Mouse (Mus musculus) forelimb bud, embryonic 11.5 days (tissue): ENCODE data around the gene Arhgap11a.

Experiments used
- DNase-seq: peaks from one replicate; pipeline ENCODE4 v3.0.0-alpha.2; 2012; ENCODE audit warnings: low read depth, low spot score

Gene Arhgap11a

DNA sequence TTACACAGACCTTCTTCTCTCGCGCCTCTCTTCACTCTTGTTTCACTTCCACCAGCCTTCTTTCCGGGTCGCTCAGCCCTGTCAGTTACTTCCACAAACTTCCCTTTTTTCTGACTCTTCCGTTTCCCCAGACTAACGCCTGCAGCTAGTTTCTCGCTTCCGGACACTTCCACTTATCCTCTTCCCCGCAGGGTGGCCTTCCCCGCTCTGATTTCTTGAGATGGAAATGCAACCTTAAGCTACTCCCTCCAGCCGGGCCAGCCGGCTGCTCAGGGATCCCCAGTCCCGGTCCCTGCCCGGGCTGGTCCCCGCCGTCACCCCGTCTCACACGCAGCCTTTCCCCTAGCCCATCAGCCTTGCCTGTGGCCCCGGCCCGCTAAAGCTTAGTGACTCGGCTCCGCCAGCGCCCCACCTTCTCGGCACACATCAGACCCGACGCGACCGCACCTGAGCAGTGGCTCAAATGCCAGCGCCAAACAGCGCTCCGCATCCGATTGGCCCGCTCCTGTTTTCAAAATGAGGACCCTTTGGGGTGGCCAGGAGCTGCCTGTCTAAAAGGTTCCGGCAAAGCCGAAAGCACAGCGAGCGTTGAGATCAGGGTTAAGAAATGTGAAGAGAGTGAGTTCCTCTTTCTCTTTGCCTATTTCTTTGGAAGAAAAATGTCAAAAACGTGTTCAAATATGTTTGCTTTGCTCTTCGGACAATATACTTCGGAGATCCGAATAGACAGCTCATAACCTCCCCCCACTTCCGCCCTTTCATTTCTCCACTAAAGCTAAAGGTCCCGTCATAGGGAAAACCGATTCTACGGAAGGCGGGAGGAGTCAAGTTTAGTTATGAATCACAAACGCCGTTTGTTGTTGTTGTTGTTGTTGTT, at the start of gene Arhgap11a:
Gene Arhgap11a, minus strand, starts transcription at position 417 of the 877 bp plus-strand sequence.
- peak; percentile 98 for DNase-seq

DNA sequence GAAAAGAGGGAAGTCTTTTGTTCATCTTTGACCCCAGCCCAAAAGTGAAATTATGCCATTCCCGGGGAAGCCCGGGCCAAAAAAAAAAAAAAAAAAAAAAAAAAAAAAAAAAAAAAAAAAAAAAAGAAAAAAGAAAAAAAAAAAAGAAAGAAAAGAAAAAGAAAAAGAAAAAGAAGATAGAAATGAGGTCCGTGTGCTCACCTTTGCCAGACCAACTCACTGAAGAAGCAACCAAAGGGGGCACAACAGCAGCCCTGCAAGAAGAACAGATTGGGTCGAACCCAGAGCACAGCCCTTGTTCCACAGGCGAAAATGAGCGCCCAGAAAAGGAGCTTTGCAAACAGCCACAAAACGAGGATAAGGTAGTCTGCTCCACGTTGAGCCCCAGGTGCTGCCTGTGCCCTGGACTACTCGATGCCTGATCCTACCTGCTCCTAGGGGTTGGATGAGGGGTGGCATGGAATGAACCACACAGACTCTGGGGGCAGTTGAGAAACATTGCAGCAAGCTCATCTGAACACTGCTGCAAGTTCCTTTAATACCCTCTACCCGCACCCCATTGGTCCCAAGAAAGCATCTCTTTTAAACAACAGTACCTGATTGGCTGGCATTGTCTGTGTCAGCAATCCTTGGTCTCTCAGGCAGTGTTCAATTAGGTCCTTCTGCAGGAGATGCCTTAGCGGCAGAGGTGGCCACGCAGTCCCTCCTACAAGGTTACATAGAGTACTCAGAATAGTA, 45.1 kb upstream of the Arhgap11a start:
- DNase-seq, result no peak

DNA sequence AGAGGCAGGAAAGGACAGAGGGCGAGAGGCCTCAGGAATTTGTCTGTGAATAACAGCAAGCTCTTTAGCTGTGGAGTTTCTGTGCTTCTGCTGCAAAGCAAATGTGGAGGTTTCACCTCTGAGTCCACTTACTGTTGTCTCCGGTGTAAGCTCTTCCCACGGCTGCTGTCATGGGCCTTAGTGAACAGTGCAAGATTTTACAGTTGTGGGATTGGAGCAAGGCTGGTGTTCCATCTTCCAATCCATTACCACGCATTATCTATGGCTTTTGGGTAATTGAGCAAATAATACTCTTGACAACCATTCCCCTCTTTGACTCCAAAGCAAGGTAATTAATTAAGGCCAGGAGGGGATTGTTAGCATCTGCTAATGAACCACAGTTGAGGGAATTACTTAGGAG, 38.7 kb upstream of the Arhgap11a start:
- DNase-seq, result no peak

DNA sequence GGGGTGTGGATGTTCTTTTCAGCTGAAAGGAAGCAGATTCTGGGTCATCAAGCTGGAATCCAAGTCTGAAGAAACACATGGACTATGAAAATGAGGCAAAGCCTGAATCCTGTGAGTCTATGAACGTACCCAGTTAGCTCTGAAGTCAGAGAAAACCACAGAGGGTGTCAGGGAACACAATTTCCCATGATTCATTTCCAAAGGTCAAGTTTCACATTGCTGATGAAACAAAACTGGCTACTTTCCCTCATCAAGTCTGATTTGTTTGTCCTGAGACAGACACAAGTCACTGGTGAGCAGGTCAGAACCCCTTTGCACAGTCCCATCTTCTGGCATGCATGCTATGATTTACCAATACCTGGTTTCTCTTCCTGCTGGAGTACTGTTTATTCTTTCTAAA, 37.6 kb upstream of the Arhgap11a start:
- DNase-seq, result no peak

DNA sequence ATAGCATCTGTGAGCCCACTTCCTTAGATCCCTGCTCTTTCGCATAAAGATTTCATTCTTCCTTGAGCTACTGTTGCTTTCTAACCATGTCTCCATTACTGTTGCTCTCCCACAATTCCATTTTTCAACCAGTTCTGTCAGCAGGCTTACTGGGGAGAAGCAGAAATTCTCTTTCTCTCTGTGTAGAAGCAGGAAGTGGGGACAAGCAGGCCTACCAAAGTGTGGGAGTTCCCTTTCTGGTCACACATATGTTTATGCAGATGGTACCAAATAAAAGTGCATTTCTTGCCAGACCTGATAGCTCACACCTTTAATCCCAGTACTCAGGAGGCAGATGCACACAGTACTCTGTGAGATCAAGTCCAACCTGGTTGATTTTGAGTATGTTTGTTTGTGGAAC, 21.7 kb upstream of the Arhgap11a start:
- no peak for DNase-seq

DNA sequence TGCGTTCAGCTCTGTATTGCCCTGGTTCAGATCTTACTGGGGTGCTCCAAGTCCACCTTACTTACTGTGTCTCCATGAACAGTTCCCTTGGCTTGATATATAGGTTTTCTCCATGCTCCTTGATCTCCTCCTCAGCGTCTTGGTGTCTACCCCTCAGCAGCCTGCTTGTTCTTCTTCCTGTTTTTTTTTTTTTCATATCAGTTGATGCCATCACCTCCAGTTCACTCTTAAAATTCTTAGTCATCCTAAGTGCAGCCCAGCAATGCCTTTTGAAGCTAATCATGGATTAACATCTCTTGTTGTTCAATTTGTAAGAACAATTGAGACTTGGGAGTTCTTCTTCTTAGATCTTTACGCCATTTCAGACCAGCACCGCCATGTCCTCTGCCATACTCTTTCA, 19.9 kb upstream of the Arhgap11a start:
- DNase-seq, result no peak

DNA sequence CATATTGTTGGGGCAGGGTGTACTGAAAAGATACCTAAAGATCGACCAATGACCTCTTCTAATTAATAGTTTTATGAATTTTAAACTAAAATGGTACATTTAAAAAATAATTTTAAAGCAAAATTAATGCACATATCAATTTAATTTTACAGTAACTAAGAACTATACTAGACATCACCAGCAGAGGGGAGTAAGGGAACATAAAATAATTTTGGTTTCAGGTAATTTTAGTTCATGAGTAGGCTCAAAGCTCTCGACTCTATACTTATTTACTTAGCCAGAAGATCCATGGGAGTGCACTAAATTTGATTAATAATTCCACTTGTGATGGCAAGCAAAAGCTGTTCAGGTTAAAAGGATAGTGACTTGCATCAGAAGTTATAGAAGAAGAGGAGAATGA, 17.7 kb upstream of the Arhgap11a start:
- no peak for DNase-seq

DNA sequence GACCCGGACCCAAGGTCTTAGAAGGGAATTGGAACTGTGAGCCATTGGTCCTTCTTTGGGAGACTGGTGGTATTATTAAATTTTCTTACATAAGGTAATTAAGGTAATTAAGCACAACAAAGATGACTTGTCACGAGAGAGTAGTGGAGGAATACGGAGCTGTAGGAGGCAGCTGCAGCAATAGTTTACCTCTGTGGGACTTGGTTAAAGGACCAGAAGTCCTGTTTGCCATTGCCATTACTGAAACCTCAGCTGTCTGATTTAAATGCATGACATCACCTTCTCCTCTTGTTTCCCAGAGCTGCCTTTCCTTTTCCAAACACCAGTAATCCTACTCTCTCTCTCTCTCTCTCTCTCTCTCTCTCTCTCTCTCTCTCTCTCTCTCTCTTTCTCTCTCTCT, 680 bp upstream of the Arhgap11a start:
- no peak for DNase-seq

DNA sequence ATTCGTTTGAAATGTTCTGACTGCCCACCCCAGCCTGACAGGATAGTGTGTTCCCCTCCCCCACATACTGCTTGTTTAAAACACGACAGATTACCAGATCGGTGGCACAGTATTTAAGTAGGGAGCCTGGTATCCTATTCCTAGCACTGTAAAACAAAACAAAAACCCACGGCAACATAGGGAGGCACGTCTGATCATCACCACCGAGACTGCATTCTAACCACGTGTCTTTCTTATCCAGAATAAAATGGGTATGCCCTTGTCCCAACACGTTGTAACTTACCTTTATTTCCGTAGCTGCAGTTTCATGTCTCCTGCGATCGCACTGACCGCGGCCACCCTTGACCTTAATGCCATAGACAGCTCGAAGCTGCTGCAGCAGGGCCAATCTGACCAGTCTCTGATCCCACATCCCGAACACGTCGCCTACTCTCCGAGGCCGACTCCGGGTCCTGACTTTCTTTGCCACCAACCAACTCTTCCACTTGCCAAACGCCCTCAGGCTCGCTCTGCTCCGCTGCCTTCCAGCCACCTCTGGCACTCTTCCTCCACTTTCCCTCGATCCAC, 700 bp downstream of the Arhgap11a start:
- DNase-seq, result no peak

DNA sequence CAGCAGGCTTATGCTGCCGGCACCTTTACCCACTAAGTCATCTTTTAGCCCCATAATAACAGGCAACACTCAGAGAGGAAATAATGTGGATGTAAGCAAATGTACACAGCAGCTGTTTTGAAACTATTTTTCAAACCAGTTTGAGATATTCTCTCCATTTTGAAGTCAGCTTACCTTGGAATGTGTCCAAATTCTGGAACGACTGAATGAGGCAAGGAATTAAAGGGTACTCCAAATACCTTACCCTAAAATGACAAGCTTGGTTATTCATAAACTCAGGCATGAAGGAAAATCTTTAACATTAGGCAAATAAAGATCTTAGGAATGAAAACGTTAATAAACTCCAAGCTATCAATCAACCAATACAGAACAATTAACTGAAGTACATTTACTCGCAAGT, 3.4 kb downstream of the Arhgap11a start:
- no peak for DNase-seq

DNA sequence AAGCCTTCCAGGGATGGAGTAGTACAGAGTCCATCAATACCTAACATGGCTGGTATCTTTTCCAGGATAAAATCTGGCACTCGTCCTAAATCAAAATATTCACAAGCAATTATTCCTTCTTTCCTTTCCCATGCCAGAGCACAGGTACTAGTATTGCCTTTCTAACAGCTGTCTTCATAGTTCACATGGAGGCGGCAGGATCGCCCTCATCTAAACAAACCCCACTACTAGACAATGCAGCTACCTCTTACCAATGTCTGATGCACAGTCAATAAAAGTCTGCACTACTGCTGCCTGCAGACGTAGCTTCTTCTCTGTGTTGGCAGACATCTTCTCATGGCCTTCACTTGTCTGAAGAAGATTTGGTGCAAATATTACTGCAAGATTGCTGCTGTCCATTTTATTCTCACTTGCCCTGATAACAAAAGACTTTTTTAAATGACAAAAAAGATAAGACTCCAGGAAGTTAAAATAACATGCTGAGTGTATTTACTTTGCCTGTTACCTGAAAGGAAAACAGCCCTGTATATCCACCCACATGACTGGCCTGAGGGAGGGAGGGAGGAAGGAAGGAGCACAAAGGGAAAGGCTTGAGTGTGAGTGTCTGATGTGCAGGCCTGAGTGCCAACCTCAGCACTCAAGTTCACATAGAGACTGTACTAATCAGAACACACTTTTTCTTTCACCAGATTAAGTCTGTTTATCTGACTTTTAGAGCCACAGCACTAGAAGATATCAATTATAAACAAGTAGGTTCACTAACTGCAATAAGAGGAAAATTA, 6.6 kb downstream of the Arhgap11a start:
- no peak for DNase-seq

DNA sequence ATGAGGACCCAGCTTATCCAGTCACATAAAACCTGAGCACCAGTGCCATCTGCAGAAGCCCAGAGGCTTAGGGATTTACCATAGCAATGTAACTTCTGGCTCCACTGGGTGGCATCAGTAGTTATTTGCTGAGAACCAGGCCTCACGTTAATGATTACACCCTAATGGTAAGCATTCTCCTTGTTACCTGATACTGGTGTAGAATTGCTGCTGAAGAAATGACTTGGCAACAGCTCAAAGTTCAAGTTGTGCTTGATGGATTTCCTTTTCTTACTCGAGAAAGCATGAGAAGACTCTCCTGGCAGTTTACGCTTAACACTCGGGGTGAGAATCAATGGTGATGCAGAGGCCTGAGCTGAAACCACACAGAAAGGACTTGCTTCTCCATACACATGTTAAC, 9.0 kb downstream of the Arhgap11a start:
- DNase-seq, result no peak

DNA sequence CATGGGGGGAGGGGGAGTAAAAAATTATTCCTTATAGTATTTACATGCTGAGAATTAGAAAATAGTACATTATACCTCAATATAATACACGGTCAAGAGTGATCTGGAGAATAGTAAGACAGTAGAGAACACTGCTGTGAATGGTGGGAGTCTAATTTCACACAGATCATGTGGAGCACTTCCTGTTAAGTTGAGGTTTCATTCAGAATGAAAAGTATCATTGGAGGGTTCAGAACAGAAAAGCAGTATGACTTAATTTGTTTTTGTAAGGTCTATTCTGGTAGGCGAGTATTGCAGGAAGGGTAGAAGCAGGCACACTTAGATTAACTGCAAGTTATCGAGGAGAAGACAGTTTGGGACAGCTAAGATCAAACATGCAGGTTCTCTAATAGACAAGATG, 13.2 kb downstream of the Arhgap11a start:
- no peak for DNase-seq

DNA sequence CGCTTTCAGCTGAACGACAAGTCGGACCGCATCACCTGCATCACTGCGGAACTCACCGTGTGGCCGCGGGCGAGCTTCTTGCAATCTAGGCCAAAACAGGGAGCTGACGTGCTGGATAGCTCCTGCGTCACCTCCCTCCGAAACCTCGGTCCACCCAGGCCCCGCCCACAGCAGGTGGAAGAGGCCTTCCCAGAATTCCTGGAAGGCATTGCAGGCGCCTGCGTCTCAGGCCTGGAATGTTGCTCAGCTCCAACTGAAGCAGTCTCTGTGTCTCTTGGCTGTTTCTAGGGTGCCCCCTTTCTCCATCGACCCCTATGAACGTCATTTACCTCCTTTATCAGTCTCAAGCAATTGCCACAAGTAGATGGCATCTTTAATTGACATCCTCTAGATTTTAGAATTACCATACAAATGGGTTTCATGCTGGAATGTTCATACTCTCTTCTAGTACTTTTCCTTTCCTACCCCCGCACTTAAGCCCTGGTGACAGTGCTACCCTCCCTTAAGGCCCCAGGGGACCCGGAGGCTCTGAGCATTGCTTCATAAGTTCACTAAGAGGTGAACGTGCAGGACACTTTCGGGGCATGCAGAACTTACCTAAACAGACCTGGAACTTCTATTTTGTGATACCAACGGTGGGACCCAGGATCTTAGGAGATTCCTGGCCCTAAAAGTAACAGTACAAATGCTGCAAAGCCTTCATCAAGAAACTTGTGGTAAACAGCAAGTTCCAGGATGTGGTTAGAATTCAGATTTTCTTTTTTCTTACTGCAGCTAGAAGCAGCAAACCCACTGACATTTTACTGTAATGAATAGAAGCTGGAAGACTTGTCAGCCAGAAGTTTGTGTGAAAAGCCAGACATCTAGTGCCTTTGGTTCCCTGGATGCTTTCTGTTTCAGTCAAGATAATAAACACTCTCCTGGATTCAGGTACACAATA, 19.2 kb downstream of the Arhgap11a start, which contains the start of gene Scg5:
Gene Scg5, minus strand, starts transcription at position 179 of the 940 bp plus-strand sequence.
- DNase-seq, result peak; percentile 82

DNA sequence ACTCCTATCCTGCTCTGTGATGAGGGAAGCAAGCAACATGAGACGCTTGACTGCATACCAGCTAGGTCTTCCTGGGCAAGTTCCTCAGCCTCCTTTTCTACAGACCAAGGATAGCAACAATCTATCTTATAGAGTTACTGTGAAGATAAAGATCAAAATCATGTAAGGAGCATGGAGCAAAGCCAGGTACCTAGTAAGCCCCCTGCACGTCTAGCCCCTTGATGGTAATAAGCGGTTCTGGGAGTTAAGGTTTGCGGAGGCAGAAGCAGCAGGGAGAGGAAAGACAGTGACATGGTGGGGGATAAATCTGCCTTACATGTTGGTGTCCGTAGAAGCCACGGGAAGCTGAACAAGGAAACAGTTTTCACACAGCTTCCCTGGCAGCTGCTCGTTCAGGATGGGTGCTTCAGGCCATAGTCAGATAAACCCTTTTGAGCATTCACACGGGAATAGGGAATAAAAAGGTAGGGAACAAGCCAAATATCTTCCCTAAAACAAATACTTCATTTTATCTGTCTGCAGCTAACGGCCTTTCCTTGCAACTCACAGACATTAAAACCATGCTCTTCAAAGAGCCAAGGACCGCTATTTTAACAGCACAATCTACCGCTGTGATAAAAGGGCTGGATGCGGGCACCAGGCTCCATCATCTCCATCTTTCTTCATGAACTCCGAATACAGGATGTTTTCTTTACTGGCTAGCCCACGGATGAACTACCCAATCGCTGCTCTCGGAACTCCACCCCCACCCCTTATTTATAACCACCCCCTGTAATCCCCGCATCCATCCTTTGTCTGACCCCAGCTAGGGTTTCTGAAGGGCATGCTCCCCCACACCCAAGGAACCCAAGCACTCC, 20.1 kb downstream of the Arhgap11a start:
- no peak for DNase-seq

DNA sequence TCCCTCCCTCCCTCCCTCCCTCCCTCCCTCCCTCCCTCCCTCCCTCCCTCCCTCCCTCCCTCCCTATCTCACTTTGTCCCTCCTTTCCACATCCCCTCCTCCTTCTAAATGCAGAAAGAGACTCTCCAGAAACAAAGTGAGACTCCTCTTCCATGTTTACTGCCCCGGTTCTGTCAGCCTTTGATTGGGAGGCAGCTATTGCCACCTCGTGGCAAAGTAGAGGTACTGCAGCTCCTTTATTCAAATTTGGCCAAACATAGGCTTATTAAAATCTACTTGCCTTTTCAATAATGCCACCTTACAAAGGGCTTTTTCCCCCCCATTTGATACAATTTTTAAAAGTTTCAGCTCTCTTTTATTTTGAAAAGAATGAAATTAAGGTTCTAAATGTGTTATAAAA, 24.6 kb downstream of the Arhgap11a start:
- peak; percentile 57 for DNase-seq

DNA sequence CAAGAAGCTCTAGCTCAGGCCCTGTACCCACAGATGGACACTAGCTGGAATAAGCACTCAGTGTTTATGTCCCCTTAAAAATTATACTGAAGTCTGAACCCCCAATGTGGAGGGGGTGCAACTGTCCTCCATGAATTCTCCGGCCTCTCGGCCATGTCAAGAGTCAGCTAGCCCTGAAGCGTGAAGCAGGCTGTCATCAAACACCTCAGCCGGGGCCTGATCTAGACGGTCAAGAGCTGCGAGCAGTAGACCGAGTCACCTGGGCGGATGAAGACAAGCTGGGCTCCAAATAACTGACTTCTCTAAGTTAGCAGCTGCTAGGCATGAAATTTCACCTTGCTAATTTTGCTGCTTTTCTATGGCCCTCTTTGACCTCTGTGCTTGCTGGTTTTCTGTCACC, 26.1 kb downstream of the Arhgap11a start:
- no peak for DNase-seq

DNA sequence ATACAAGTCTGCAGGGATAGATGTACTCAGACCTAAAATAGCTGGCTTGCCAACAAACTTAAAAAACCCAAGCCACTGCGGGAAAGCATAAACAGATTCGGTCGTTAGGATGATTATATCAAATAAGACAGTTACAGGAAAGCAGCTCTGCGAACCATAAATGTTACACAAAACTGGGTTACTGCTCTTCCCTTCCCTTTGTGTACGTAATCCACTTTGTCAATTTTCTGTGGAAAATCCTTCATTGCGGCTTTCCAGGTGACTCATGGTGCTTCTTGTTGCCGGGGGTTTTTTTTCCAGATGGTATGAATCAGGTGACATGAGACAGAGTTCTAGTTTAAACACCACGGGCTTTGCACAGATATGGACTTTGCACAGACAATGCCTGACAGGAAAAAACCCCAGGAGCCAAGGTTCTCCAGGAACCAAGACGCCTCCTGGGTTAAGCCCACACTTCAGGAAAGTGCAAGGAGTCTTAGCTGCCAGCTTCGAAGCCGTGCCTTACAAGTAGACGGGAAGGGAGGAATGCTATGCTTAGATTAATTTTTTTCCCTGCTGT, 27.2 kb downstream of the Arhgap11a start:
- no peak for DNase-seq

DNA sequence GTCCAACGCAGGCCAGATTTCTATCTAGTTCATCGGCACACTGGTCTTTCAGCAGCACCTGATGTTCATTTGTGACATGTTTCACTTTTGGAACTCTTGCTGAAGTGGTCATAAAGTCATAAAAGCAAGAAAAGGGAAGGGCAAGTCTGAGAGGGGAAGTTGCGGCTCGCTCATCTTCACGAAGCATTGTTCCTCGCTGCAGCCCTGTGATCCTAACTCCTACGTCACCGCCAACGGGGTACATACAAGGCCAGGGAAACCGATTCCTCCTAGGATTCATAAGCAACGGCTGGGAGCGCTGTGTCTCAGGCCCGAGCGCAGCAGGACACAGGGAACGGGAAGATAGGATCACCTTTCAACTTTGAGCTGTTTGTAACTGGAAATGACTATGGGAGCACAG, 28.3 kb downstream of the Arhgap11a start:
- no peak for DNase-seq
